ENCODE assay signal across 8 mouse cellular contexts in genomic region chr5:33021622-33022021, GRCm38 (mm10). TPM values are rescaled to one million over a fixed set of nuclear protein-coding genes. Genes with fewer than 3 reads are reported as not detected.
DNase-seq lines count a peak whose midpoint lies in the region; ATAC-seq and TF ChIP-seq lines count a peak whose summit lies in the region.

No protein-coding gene starts in this region.

- peaks cover 35% of the 10 kb centered on the region for H3K4me1 ChIP-seq in forebrain, postnatal 0 days (ENCODE audit: insufficient read depth)
- peaks cover 49% of the 10 kb centered on the region for H3K4me1 ChIP-seq in forebrain, embryonic 15.5 days
- H3K4me1 ChIP-seq in lung, embryonic 16.5 days (replicated peaks; ENCODE audit: control insufficient read depth, insufficient read depth, low read length): peaks cover 18% of the 10 kb centered on the region

- no peak overlapping the region for H3K4me3 ChIP-seq in forebrain, postnatal 0 days (ENCODE audit: low read depth, low read length)
- no peak overlapping the region for H3K4me3 ChIP-seq in forebrain, embryonic 15.5 days
- H3K4me3 ChIP-seq in lung, embryonic 16.5 days (ENCODE audit: low read length): no peak overlapping the region

- intact Hi-C loops in gastrocnemius, postnatal 14 days (cut with DNase I; ENCODE audit: low total_unique reads): no loop called here

- H3K36me3 ChIP-seq in forebrain, postnatal 0 days (ENCODE audit: insufficient read depth): 0 out of 2 replicates have a peak, but pooled peaks cover 5% of the 10 kb centered on the region
- peaks cover 14% of the 10 kb centered on the region; the same call in 1 of the 2 replicates for H3K36me3 ChIP-seq in forebrain, embryonic 15.5 days
- H3K36me3 ChIP-seq in lung, embryonic 16.5 days (ENCODE audit: control insufficient read depth, insufficient read depth, low read length): peaks cover 4% of the 10 kb centered on the region; the same call in 1 of the 2 replicates

- H3K9me3 ChIP-seq in forebrain, postnatal 0 days (ENCODE audit: low read length): no peaks in the 10 kb centered on the region
- no peaks in the 10 kb centered on the region for H3K9me3 ChIP-seq in forebrain, embryonic 15.5 days
- H3K9me3 ChIP-seq in lung, embryonic 16.5 days (ENCODE audit: control insufficient read depth, low read length): no peaks in the 10 kb centered on the region

- no peak for ATAC-seq in forebrain, postnatal 0 days
- no peak for ATAC-seq in forebrain, embryonic 15.5 days (replicated peaks)
- ATAC-seq in lung, embryonic 16.5 days (ENCODE audit: low read depth): no peak

- WGBS in forebrain, postnatal 0 days: 92% methylated on average over 2 of the region's 2 CpGs
- 85% methylated on average over 2 of the region's 2 CpGs for WGBS in forebrain, embryonic 15.5 days
- 81% methylated on average over 2 of the region's 2 CpGs for WGBS in lung, embryonic 16.5 days

- no peaks in the 10 kb centered on the region for H3K27me3 ChIP-seq in forebrain, postnatal 0 days (ENCODE audit: insufficient read depth, low read length)
- H3K27me3 ChIP-seq in forebrain, embryonic 15.5 days: no peaks in the 10 kb centered on the region
- H3K27me3 ChIP-seq in lung, embryonic 16.5 days (ENCODE audit: control insufficient read depth, insufficient read depth, low read depth, low read length): no peaks in the 10 kb centered on the region

- 0 out of 2 replicates have a peak overlapping the region, but pooled peaks have one; percentile 14 for H3K4me2 ChIP-seq in forebrain, postnatal 0 days (ENCODE audit: low read depth)
- H3K4me2 ChIP-seq in forebrain, embryonic 15.5 days (replicated peaks): no peak overlapping the region
- peak overlapping the region; percentile 18; the same call in 1 of the 2 replicates for H3K4me2 ChIP-seq in lung, embryonic 16.5 days (ENCODE audit: low read depth, low read length)

- TF ChIP-seq CTCF in forebrain, postnatal 0 days (IDR thresholded peaks at IDR 0.05; ENCODE audit: low read depth): peak; percentile 45

- DNase-seq in forebrain, postnatal 0 days: no peak
- peak; percentile 60 to 73 for DNase-seq in right cerebral cortex, adult 2 months (ENCODE audit: low spot score in 2 of 2)
- no peak for DNase-seq in right cerebral cortex, postnatal 4 days
- peak; percentile 25 to 38 for DNase-seq in thymus, postnatal 36 days
- DNase-seq in left cerebral cortex, adult 11 months (ENCODE audit: low spot score): no peak
- no peak for DNase-seq in gastrocnemius, postnatal 14 days

- no peak overlapping the region for H3K9ac ChIP-seq in forebrain, postnatal 0 days
- no peak overlapping the region for H3K9ac ChIP-seq in forebrain, embryonic 15.5 days (replicated peaks)
- no peak overlapping the region for H3K9ac ChIP-seq in lung, embryonic 16.5 days (ENCODE audit: low read length)

- H3K27ac ChIP-seq in forebrain, postnatal 0 days (ENCODE audit: low read depth, low read length): no peak overlapping the region
- H3K27ac ChIP-seq in forebrain, embryonic 15.5 days (replicated peaks): no peak overlapping the region
- no peak overlapping the region for H3K27ac ChIP-seq in lung, embryonic 16.5 days (ENCODE audit: low read length)

RNA-seq across cellular contexts. Expression of gene Ywhah, which starts 3.0 kb away (rescaled TPM):
- 475 and 549 TPM in 2 replicates for total RNA-seq in forebrain, postnatal 0 days (2014; rRNA removed)
- polyA plus RNA-seq in forebrain, postnatal 0 days (2015; fragmentation: Nextera tagmentation; extraction: Ambion mirVana): 744 and 971 TPM in 2 replicates
- 569 and 595 TPM in 2 replicates for polyA plus RNA-seq in forebrain, embryonic 15.5 days (2015; fragmentation: Nextera tagmentation; extraction: Ambion mirVana)
- polyA plus RNA-seq in lung, embryonic 16.5 days (2015; fragmentation: Nextera tagmentation; extraction: Ambion mirVana): 415 and 417 TPM in 2 replicates
- 10 to 100 TPM; 68.9 to 81.7 TPM for total RNA-seq in gastrocnemius, postnatal 14 days (2021)

Comparison
In these comparisons a context has a peak if more than half of its experiments do, and no peak if none do; other contexts are left out.
1. DNase-seq: peak in right cerebral cortex, adult 2 months (2 of 2) and thymus, postnatal 36 days (2 of 2); none in forebrain, postnatal 0 days (single experiment), right cerebral cortex, postnatal 4 days (single experiment), left cerebral cortex, adult 11 months (single experiment) and gastrocnemius, postnatal 14 days (single experiment).